Mouse (Mus musculus) neutrophil, adult 5-6 weeks (primary cell): ENCODE measurements around the gene Khdrbs1. TPM values are rescaled to one million over a fixed set of nuclear protein-coding genes. Genes with fewer than 3 reads are reported as not detected.

Experiments used
- ATAC-seq: fragments of 151-379, 151-347 bp; 2 replicates; pipeline ENCODE4 v1.8.0; 2017; ENCODE audit warnings: mild to moderate bottlenecking, moderate TSS enrichment; ENCODE audit not compliant: insufficient number of reproducible peaks, poor library complexity, low FRiP score, severe bottlenecking; ENCODE audit errors: extremely low read depth
- total RNA-seq: library from RNA; stranded (forward); fragments of 200-1000 nt; gene quantifications from 2 replicates; pipeline ENCODE4 v1.2.3, GENCODE M21; 2017

Gene Khdrbs1
- total RNA-seq, 1 experiment from 2014 or later = 104 TPM

GRCm38 (mm10) chr4:129696158-129696985 is 45.7 kb downstream of the Khdrbs1 start, which contains the start of gene Tmem39b:
Gene Tmem39b, minus strand, starts transcription at chr4:129696838.
- ATAC-seq = peak; percentile 73

DNA sequence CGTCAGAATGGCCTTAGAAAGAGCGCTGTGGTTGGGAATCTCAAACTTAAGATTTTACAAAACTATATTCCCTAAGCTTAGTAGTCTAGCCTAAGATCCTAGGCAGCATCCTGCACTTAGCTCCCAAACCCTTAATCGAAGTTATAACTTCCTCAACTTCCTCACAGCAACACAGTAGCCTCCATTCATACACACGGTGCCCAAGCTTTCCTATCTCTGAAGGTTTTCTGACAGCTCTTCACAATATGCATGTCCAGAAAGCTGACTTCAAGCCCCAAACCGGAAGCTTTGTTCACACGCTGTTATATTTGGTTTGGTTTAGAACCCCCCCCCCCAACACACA is 46.3 kb downstream of the Khdrbs1 start:
- no peak for ATAC-seq

GRCm38 (mm10) chr4:129684531-129684930 is 57.6 kb downstream of the Khdrbs1 start:
- no peak for ATAC-seq

DNA sequence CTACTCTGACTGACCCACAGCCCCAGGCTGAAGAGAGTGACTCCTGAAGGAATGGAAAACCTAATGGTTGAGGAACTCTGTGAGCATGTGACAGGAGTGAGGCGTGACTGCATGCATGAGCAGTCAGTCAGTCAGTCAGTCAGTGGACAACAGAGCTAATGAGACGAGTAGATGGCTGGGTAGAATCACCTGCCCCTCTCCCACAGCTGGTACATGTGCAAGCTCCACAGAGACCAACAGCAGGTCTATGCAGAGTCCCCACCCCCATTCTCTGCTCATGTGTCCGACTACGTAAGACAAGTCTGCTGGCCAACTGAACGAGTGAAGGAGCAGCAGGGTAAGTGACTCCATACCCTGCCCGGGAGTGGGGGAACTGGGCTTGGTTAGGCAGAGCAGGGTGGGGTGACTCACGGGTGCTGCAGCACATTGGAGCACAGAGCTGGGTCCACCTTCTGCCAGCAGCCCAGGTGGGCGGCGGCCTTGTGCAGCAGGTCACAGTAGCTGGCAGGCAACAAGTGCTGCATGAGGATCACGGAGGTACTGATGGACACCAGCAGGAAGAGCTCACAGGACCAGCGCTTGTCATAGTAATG is 58.1 kb downstream of the Khdrbs1 start:
- ATAC-seq = no peak

- ATAC-seq = no peak
Measured at GRCm38 (mm10) chr4:129681837-129682236, 60.3 kb downstream of the Khdrbs1 start.

DNA sequence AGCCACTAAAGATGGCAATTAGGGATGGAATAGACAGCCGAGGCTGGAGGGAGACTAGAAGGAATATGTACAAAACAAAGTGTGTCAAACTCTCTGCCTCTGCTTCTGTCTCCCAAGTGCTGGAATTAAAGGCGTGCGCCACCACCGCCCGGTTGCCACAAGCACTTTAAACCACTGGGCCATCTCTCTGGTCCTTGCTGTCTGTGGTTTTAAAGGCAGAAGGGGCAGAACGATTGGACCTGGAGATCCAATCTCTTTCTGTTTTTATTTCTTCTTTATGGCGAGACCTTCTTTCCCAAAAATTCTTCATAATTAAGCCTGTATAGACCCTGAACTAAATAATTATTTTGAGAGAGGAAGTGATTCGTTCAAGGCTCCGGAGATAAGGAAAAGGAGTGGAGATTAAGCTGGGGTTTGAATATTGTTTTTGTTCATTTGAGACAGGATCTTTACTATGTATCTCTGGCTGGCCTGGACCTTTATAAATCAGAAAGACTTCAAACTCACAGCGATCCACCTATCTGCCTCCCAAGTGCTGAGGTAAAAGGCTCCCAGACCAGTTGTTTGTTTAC is 69.1 kb downstream of the Khdrbs1 start:
- no peak for ATAC-seq

GRCm38 (mm10) chr4:129672083-129672877 is 69.8 kb downstream of the Khdrbs1 start, which contains the start of gene Kpna6:
Gene Kpna6, minus strand, starts transcription at chr4:129672767.
- peak; percentile 87 for ATAC-seq

DNA sequence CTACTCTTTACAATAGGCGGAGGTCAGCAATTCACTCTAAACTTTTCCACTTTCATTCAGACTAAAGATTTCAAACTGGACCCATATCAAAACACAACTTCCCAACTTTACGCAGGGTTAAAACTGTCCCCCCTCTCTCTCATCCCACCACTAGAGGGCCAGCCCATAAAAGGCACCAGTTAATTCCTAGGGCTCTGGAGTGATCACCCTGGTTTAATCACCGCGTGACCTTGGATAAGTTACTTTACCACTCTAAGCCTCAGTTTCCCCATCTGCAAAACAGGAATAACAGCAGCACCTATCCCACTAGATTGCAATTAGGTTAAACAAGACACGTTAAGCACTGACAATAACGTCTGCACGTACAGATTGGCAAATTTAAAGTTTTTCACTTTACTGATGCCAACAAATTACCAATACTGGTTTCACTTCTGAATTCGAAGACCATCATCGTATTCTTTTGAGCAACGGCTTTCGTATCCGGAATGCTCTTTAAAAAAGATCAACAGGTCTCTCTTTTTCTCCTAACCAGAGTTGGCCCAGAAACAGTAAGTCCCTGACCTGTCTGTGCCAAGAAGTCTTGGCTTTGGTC is 70.5 kb downstream of the Khdrbs1 start:
- 0 out of 2 replicates have a peak, but pooled peaks have one; percentile 39 for ATAC-seq

- no peak for ATAC-seq
Measured at GRCm38 (mm10) chr4:129662255-129662813, 79.8 kb downstream of the Khdrbs1 start.

GRCm38 (mm10) chr4:129661584-129661983 is 80.5 kb downstream of the Khdrbs1 start:
- no peak for ATAC-seq

DNA sequence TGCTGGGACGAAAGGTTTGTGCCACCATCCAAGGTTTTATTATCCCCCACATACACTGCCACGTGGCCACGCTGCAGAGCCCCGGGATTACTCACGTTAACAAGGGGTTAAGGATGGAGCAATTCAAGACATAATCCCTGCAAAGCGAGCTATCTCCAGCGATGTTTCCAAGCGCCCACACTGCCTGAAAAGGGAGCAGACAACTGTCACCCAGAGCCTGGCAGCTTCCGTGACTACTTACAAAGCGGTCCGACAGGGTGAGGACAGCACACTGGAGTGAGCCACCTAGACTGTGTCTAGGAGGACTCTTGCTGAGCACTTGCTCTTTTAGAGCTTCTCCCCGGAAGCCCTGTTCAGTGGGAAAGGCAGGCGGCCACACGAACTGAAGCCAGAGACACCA is 87.3 kb downstream of the Khdrbs1 start:
- no peak for ATAC-seq

Other genes with a start within 250 kb of the Khdrbs1 start
- 97.5 and 100 TPM in 2 replicates for gene Marcksl1, start 228.7 kb downstream of the Khdrbs1 start, total RNA-seq
- gene Hdac1, start 199.6 kb downstream of the Khdrbs1 start, total RNA-seq = 81.6 and 87.7 TPM in 2 replicates
- 54.2 and 70.1 TPM in 2 replicates for gene Lck, start 168.7 kb downstream of the Khdrbs1 start, total RNA-seq
- 0.98 TPM in 1 of 2 replicates, not detected in the other for gene Fam167b, start 163.8 kb downstream of the Khdrbs1 start, total RNA-seq
- 72.7 and 74.6 TPM in 2 replicates for gene Eif3i, start 141.7 kb downstream of the Khdrbs1 start, total RNA-seq
- gene Tmem234, start 141.6 kb downstream of the Khdrbs1 start, total RNA-seq = 164 TPM in 2 replicates
- 0.49 and 3.8 TPM in 2 replicates for gene Dcdc2b, start 128.0 kb downstream of the Khdrbs1 start, total RNA-seq
- 25.7 and 27.5 TPM in 2 replicates for gene Iqcc, start 123.2 kb downstream of the Khdrbs1 start, total RNA-seq
- gene Ccdc28b, start 118.4 kb downstream of the Khdrbs1 start, total RNA-seq = 42.6 and 53.2 TPM in 2 replicates
- 39.2 and 41.5 TPM in 2 replicates for gene Txlna, start 101.2 kb downstream of the Khdrbs1 start, total RNA-seq
- 23.9 and 27.9 TPM in 2 replicates for gene Kpna6, start 69.5 kb downstream of the Khdrbs1 start, total RNA-seq
- 4.4 and 5.0 TPM in 2 replicates for gene Tmem39b, start 45.5 kb downstream of the Khdrbs1 start, total RNA-seq
- gene Ptp4a2, start 68.9 kb upstream of the Khdrbs1 start, total RNA-seq = 328 and 348 TPM in 2 replicates
- gene Spocd1, start 186.9 kb upstream of the Khdrbs1 start, total RNA-seq = not detected in 2 replicates
- 0.12 TPM in 1 of 2 replicates, not detected in the other for gene Adgrb2, start 242.6 kb upstream of the Khdrbs1 start, total RNA-seq